Mouse (Mus musculus) CD4-positive, CD25-positive, alpha-beta regulatory T cell, adult 4 months (primary cell): ENCODE data around the gene Gm20479. TPM values are rescaled to one million over a fixed set of nuclear protein-coding genes. Genes with fewer than 3 reads are reported as not detected.

Experiments
- ATAC-seq: one replicate; pipeline ENCODE4 v1.8.0; 2017
- polyA plus RNA-seq, 2 experiments: library from polyadenylated mRNA; unstranded; fragments of 100-300 nt; shearing (Covaris generic); gene quantifications; one replicate each; pipeline ENCODE4 v1.2.1; 2017

The Gm20479 gene
- polyA plus RNA-seq, 2 experiments from 2014 or later: not detected

GRCm38 (mm10) chr7:27333316-27333941 is 23.8 kb downstream of the Gm20479 start:
- ATAC-seq: no peak

DNA sequence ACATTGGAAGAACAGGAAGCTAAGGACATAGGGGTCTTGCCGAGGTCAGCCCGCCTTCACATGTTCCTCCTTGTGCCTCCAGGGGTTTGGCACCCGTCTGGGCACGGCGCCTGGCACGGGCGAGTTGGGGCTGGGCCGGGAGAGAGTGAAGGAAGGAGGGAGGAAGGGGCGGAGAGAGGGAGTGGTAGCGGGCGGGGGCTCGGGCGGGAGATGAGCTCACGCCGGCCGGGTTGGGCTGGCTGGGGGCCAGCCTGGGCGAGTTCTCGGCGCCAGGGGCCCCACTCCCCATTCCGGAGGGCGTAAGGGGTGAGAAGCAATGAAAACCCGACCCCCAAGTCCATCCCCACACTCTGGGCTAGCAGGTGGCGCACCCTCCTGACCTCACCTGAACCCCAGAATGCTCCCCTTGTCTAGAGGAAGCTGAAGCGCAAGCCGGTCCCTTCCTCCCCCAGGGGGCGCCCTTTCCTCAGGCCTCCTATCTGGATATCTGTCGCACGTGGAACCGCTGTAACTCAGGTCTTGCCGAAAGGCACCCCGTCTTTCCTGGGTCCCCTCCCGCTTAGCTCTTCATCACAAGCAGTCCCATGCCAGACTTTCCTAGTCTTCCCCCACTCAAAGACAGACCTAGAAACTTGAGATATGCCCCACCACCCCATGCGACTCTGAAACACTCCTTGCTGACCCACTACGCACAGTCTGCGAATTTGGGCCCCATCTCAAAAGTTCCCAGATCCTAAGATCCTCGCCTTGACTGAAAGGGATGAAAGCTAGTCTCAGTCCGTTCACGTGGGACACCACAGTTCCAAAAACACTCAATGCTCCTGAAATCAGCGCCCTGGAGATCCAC is 24.6 kb downstream of the Gm20479 start:
- peak; percentile 42 for ATAC-seq

GRCm38 (mm10) chr7:27331854-27332253 is 25.4 kb downstream of the Gm20479 start:
- ATAC-seq: no peak

DNA sequence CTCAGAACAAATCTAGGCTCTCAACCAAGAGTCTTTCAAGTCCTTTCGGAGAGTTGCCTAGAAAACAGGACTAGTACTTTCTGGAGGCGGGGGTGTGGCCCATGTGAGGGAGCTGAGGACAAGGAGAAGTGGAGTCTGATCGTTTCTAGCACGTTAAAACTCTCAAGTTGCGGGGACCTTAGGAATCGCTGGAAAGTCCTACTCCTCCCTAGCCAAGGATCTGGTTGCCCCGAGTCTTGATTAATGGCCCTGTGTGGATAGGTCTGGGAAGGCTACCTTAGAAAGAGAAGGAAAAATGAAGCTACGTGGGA is 25.7 kb downstream of the Gm20479 start:
- no peak for ATAC-seq

- ATAC-seq: peak; percentile 62
Measured at GRCm38 (mm10) chr7:27330709-27331540, 26.3 kb downstream of the Gm20479 start.

DNA sequence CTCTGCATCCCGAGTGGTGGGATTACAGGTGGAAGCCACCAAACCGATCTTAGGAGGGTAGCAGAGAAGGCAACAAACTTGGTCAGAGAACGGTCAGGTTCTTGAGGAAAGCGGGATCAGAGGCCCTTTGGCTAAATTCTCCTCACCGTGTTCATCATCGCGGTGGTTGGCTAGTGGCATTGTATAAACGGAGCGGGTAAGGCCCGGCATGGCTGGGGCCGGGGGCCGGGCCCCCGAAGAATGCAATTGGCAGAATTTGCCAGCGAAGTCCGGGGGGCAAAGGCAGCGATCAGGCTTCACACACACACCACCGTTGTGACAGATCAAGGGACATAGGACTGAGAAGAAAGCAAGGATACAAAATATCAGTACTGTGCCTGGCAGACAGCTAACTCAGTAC is 27.2 kb downstream of the Gm20479 start:
- no peak for ATAC-seq

- ATAC-seq: peak; percentile 73
Measured at GRCm38 (mm10) chr7:27329326-27329947, 27.8 kb downstream of the Gm20479 start.

GRCm38 (mm10) chr7:27328648-27329047 is 28.6 kb downstream of the Gm20479 start:
- no peak for ATAC-seq

GRCm38 (mm10) chr7:27328161-27328560 is 29.1 kb downstream of the Gm20479 start:
- no peak for ATAC-seq

GRCm38 (mm10) chr7:27327500-27327899 is 29.7 kb downstream of the Gm20479 start:
- no peak for ATAC-seq

- ATAC-seq: no peak
Measured at GRCm38 (mm10) chr7:27326101-27326880, 30.9 kb downstream of the Gm20479 start.

- ATAC-seq: no peak
Measured at GRCm38 (mm10) chr7:27325697-27326096, 31.5 kb downstream of the Gm20479 start.

DNA sequence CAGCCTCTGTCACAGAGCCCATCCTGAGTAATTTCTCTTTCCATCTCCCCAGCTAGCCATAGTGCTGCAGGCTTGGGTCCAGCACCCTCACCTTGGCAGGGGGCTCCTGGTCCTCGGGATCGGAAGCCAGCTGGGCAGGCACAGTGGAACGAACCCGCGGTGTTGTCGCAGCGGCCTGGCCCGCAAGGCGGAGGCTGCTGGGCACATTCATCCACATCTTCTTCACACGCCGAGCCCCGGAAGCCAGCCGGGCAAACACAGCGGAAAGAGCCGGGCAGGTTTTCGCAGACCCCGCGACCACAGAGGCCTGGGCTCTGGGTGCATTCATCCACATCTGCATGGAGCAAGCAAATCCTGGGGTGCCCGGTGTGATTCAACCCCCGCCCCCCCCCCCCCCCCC is 32.3 kb downstream of the Gm20479 start:
- no peak for ATAC-seq

DNA sequence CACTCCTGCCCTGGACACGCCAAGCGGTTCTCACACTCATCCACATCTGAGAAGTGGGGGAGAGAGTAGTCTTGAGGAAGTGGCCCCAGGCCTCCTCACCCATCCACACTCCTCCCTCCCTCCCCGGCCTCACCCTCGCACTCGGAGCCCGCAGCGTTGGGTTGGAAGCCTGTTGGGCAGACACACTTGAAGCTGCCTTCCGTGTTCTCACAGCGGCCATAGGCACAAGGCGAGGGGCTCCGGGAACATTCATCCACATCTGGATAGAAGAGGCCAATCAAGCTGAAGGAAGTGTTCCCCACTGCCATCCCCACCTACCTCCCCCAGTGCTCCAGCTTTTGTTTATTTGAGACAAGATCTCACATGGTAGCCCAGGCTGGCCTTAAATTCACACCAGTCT is 33.1 kb downstream of the Gm20479 start:
- ATAC-seq: no peak

- ATAC-seq: no peak
Measured at GRCm38 (mm10) chr7:27323001-27323400, 34.2 kb downstream of the Gm20479 start.

DNA sequence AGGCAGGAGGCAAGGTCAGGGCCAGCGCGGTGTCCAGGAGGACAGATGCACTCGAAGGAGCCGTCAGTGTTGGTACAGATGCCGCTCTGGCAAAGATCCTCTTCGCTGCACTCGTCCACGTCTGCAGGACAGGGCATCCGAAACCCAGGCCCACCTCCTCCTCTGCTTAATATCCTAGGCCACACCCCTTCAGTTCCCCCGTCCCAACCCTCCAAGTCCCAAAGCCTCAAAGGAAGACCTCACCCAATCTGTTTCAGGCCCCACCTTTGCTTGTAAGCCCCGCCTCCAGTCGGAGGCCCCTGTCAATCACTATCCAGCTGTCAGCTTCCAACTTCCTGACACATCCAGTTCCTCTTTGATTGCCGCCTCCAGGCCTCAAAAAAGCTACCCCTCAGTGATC is 34.9 kb downstream of the Gm20479 start:
- ATAC-seq: no peak

GRCm38 (mm10) chr7:27319411-27319810 is 37.8 kb downstream of the Gm20479 start:
- no peak for ATAC-seq

- ATAC-seq: no peak
Measured at GRCm38 (mm10) chr7:27315958-27316357, 41.3 kb downstream of the Gm20479 start.

- ATAC-seq: no peak
Measured at GRCm38 (mm10) chr7:27314393-27314792, 42.8 kb downstream of the Gm20479 start.

- ATAC-seq: no peak
Measured at GRCm38 (mm10) chr7:27311651-27312284, 45.5 kb downstream of the Gm20479 start.

GRCm38 (mm10) chr7:27310996-27311535 is 46.2 kb downstream of the Gm20479 start:
- ATAC-seq: no peak
